Mouse (Mus musculus): ENCODE data around the gene Ntf3. TPM values are rescaled to one million over a fixed set of nuclear protein-coding genes. Genes with fewer than 3 reads are reported as not detected.
A peak's percentile ranks its signal among the peaks of the same experiment; 100 is the strongest.

Gene Ntf3
- 13.8 and 15.8 TPM in 2 replicates for polyA plus RNA-seq (2014; fragmentation: Nextera tagmentation; extraction: Ambion mirVana)

- peak within 1 kb of the TSS; percentile 53 for H3K4me3 ChIP-seq (ENCODE audit: low read depth, low read length)
- peak within 1 kb of the TSS; percentile 48; the same call in 1 of the 2 replicates for H3K27ac ChIP-seq (ENCODE audit: low read length)
- peak; percentile 43; the same call in 1 of the 2 replicates for ATAC-seq (ENCODE audit: insufficient number of reproducible peaks, insufficient read depth, low FRiP score, low read depth)
- H3K4me2 ChIP-seq (replicated peaks; ENCODE audit: low read depth, low read length): peak within 1 kb of the TSS; percentile 87
- peaks cover 17% of the 10 kb centered on the region for H3K4me1 ChIP-seq (ENCODE audit: control insufficient read depth, insufficient read depth, low read length)
- no peaks in the 10 kb centered on the region for H3K36me3 ChIP-seq (ENCODE audit: control insufficient read depth, insufficient read depth, low read length)
- H3K27me3 ChIP-seq (ENCODE audit: control insufficient read depth, insufficient read depth, low read length): no peaks in the 10 kb centered on the region
- H3K9ac ChIP-seq (replicated peaks; ENCODE audit: low read depth, low read length): peak within 1 kb of the TSS; percentile 28
- under 1% methylated on average over 27 of the region's 27 CpGs for WGBS
- no peaks in the 10 kb centered on the region for H3K9me3 ChIP-seq (ENCODE audit: control insufficient read depth, low read depth, low read length)
These were observed at the start of gene Ntf3 for GRCm38 (mm10) chr6:126166548-126167207. Gene Ntf3, minus strand, starts transcription at chr6:126166910.

GRCm38 (mm10) chr6:126213330-126213729 is 46.6 kb upstream of the Ntf3 start:
- no peaks in the 10 kb centered on the region for H3K27me3 ChIP-seq (ENCODE audit: control insufficient read depth, insufficient read depth, low read length)
- H3K4me1 ChIP-seq (ENCODE audit: control insufficient read depth, insufficient read depth, low read length): no peaks in the 10 kb centered on the region
- no peak overlapping the region for H3K27ac ChIP-seq (ENCODE audit: low read length)
- H3K9me3 ChIP-seq (ENCODE audit: control insufficient read depth, low read depth, low read length): no peaks in the 10 kb centered on the region
- H3K4me3 ChIP-seq (ENCODE audit: low read depth, low read length): no peak overlapping the region
- no peak overlapping the region for H3K9ac ChIP-seq (replicated peaks; ENCODE audit: low read depth, low read length)
- ATAC-seq (ENCODE audit: insufficient number of reproducible peaks, insufficient read depth, low FRiP score, low read depth): no peak
- no peak overlapping the region for H3K4me2 ChIP-seq (replicated peaks; ENCODE audit: low read depth, low read length)
- 62% methylated on average over 5 of the region's 5 CpGs for WGBS
- no peaks in the 10 kb centered on the region for H3K36me3 ChIP-seq (ENCODE audit: control insufficient read depth, insufficient read depth, low read length)

- WGBS: 67% methylated on average over 4 of the region's 4 CpGs
- no peaks in the 10 kb centered on the region for H3K36me3 ChIP-seq (ENCODE audit: control insufficient read depth, insufficient read depth, low read length)
- H3K27ac ChIP-seq (ENCODE audit: low read length): no peak overlapping the region
- H3K9ac ChIP-seq (replicated peaks; ENCODE audit: low read depth, low read length): no peak overlapping the region
- ATAC-seq (ENCODE audit: insufficient number of reproducible peaks, insufficient read depth, low FRiP score, low read depth): no peak; the same call in 1 of the 2 replicates
- H3K9me3 ChIP-seq (ENCODE audit: control insufficient read depth, low read depth, low read length): no peaks in the 10 kb centered on the region
- no peak overlapping the region for H3K4me2 ChIP-seq (replicated peaks; ENCODE audit: low read depth, low read length)
- no peaks in the 10 kb centered on the region for H3K27me3 ChIP-seq (ENCODE audit: control insufficient read depth, insufficient read depth, low read length)
- H3K4me3 ChIP-seq (ENCODE audit: low read depth, low read length): no peak overlapping the region
- 0 out of 2 replicates have a peak, but pooled peaks cover 4% of the 10 kb centered on the region for H3K4me1 ChIP-seq (ENCODE audit: control insufficient read depth, insufficient read depth, low read length)
These were observed 36.7 kb upstream of the Ntf3 start for GRCm38 (mm10) chr6:126203366-126203765.

GRCm38 (mm10) chr6:126202959-126203358 is 36.2 kb upstream of the Ntf3 start:
- Histone ChIP-seq H3K4me3 (ENCODE audit: low read depth, low read length) (no peak overlapping the region), H3K4me2 (replicated peaks; ENCODE audit: low read depth, low read length) (no peak overlapping the region), H3K27me3 (ENCODE audit: control insufficient read depth, insufficient read depth, low read length) (no peaks in the 10 kb centered on the region), H3K36me3 (ENCODE audit: control insufficient read depth, insufficient read depth, low read length) (no peaks in the 10 kb centered on the region), H3K4me1 (ENCODE audit: control insufficient read depth, insufficient read depth, low read length) (0 out of 2 replicates have a peak, but pooled peaks cover 4% of the 10 kb centered on the region), H3K27ac (ENCODE audit: low read length) (no peak overlapping the region), H3K9me3 (ENCODE audit: control insufficient read depth, low read depth, low read length) (no peaks in the 10 kb centered on the region), H3K9ac (replicated peaks; ENCODE audit: low read depth, low read length) (no peak overlapping the region)
- 47% methylated on average over 7 of the region's 7 CpGs for WGBS
- ATAC-seq (ENCODE audit: insufficient number of reproducible peaks, insufficient read depth, low FRiP score, low read depth): peak; percentile 53; the same call in 1 of the 2 replicates

- H3K27me3 ChIP-seq (ENCODE audit: control insufficient read depth, insufficient read depth, low read length): no peaks in the 10 kb centered on the region
- no peak overlapping the region for H3K27ac ChIP-seq (ENCODE audit: low read length)
- H3K4me3 ChIP-seq (ENCODE audit: low read depth, low read length): no peak overlapping the region
- H3K9me3 ChIP-seq (ENCODE audit: control insufficient read depth, low read depth, low read length): no peaks in the 10 kb centered on the region
- H3K4me2 ChIP-seq (replicated peaks; ENCODE audit: low read depth, low read length): no peak overlapping the region
- no peaks in the 10 kb centered on the region for H3K36me3 ChIP-seq (ENCODE audit: control insufficient read depth, insufficient read depth, low read length)
- H3K9ac ChIP-seq (replicated peaks; ENCODE audit: low read depth, low read length): no peak overlapping the region
- H3K4me1 ChIP-seq (ENCODE audit: control insufficient read depth, insufficient read depth, low read length): 0 out of 2 replicates have a peak, but pooled peaks cover 4% of the 10 kb centered on the region
- no peak for ATAC-seq (ENCODE audit: insufficient number of reproducible peaks, insufficient read depth, low FRiP score, low read depth)
- 70% methylated on average over 2 of the region's 2 CpGs for WGBS
These were observed 35.0 kb upstream of the Ntf3 start for GRCm38 (mm10) chr6:126201721-126202120.

- no peak for ATAC-seq (ENCODE audit: insufficient number of reproducible peaks, insufficient read depth, low FRiP score, low read depth)
- 88% methylated on average over 2 of the region's 2 CpGs for WGBS
These were observed 33.2 kb upstream of the Ntf3 start for GRCm38 (mm10) chr6:126199916-126200315.

GRCm38 (mm10) chr6:126194760-126195159 is 28.1 kb upstream of the Ntf3 start:
- Histone ChIP-seq H3K27ac (ENCODE audit: low read length) (no peak overlapping the region), H3K27me3 (ENCODE audit: control insufficient read depth, insufficient read depth, low read length) (no peaks in the 10 kb centered on the region), H3K36me3 (ENCODE audit: control insufficient read depth, insufficient read depth, low read length) (no peaks in the 10 kb centered on the region), H3K4me3 (ENCODE audit: low read depth, low read length) (no peak overlapping the region), H3K9ac (replicated peaks; ENCODE audit: low read depth, low read length) (no peak overlapping the region), H3K4me1 (ENCODE audit: control insufficient read depth, insufficient read depth, low read length) (no peaks in the 10 kb centered on the region), H3K9me3 (ENCODE audit: control insufficient read depth, low read depth, low read length) (no peaks in the 10 kb centered on the region), H3K4me2 (replicated peaks; ENCODE audit: low read depth, low read length) (no peak overlapping the region)
- WGBS: 50% methylated on average over 4 of the region's 4 CpGs
- no peak for ATAC-seq (ENCODE audit: insufficient number of reproducible peaks, insufficient read depth, low FRiP score, low read depth)

More at GRCm38 (mm10) chr6:126199916-126200315, 33.2 kb upstream of the Ntf3 start:
- no peak overlapping the region for H3K27ac ChIP-seq (ENCODE audit: low read length)
- no peak overlapping the region for H3K9ac ChIP-seq (replicated peaks; ENCODE audit: low read depth, low read length)
- H3K9me3 ChIP-seq (ENCODE audit: control insufficient read depth, low read depth, low read length): no peaks in the 10 kb centered on the region
- no peaks in the 10 kb centered on the region for H3K27me3 ChIP-seq (ENCODE audit: control insufficient read depth, insufficient read depth, low read length)
- H3K4me1 ChIP-seq (ENCODE audit: control insufficient read depth, insufficient read depth, low read length): 0 out of 2 replicates have a peak, but pooled peaks cover 4% of the 10 kb centered on the region
- no peaks in the 10 kb centered on the region for H3K36me3 ChIP-seq (ENCODE audit: control insufficient read depth, insufficient read depth, low read length)
- no peak overlapping the region for H3K4me3 ChIP-seq (ENCODE audit: low read depth, low read length)
- no peak overlapping the region for H3K4me2 ChIP-seq (replicated peaks; ENCODE audit: low read depth, low read length)

- H3K4me1 ChIP-seq (ENCODE audit: control insufficient read depth, insufficient read depth, low read length): no peaks in the 10 kb centered on the region
- 88% methylated on average over 10 of the region's 10 CpGs for WGBS
- H3K27ac ChIP-seq (ENCODE audit: low read length): no peak overlapping the region
- H3K4me3 ChIP-seq (ENCODE audit: low read depth, low read length): no peak overlapping the region
- H3K36me3 ChIP-seq (ENCODE audit: control insufficient read depth, insufficient read depth, low read length): no peaks in the 10 kb centered on the region
- no peaks in the 10 kb centered on the region for H3K27me3 ChIP-seq (ENCODE audit: control insufficient read depth, insufficient read depth, low read length)
- H3K9me3 ChIP-seq (ENCODE audit: control insufficient read depth, low read depth, low read length): no peaks in the 10 kb centered on the region
- H3K9ac ChIP-seq (replicated peaks; ENCODE audit: low read depth, low read length): no peak overlapping the region
- no peak overlapping the region for H3K4me2 ChIP-seq (replicated peaks; ENCODE audit: low read depth, low read length)
- no peak for ATAC-seq (ENCODE audit: insufficient number of reproducible peaks, insufficient read depth, low FRiP score, low read depth)
These were observed 23.6 kb upstream of the Ntf3 start for GRCm38 (mm10) chr6:126190218-126190871.

All from stomach, embryonic 14.5 days (tissue).